Mouse (Mus musculus) CH12.LX (cell line): Measurements from ENCODE around the gene Gpr180.

Source experiments
- CHD2 ChIP-seq: IDR thresholded peaks from 2 replicates; pipeline ENCODE4 v1.6.1; 2011; ENCODE audit warnings: low read length, improper control_type of control experiment
- CTCF ChIP-seq, 2 experiments: IDR thresholded peaks in 1 of 2; conservative IDR thresholded peaks in 1 of 2; 2 replicates each; pipeline ENCODE4 v1.5.1; 2011 to 2012; ENCODE audit warnings: low read depth in 2 of 2, low read length in 2 of 2, improper control_type of control experiment in 1 of 2, inconsistent platforms in 1 of 2, mild to moderate bottlenecking in 1 of 2, moderate library complexity in 1 of 2
- ELF1 ChIP-seq: IDR thresholded peaks from 2 replicates; pipeline ENCODE4 v1.6.1; 2014; ENCODE audit warnings: low read depth, mild to moderate bottlenecking, inconsistent platforms, low read length, improper control_type of control experiment
- EP300 ChIP-seq: IDR thresholded peaks from 2 replicates; pipeline ENCODE4 v1.6.1; 2011; ENCODE audit warnings: low read length, improper control_type of control experiment
- JUN ChIP-seq: IDR thresholded peaks from 2 replicates; pipeline ENCODE4 v1.6.1; 2011; ENCODE audit warnings: low read depth, mild to moderate bottlenecking, low read length, improper control_type of control experiment, moderate library complexity; ENCODE audit not compliant: insufficient read depth
- MEF2A ChIP-seq: IDR thresholded peaks from 2 replicates; pipeline ENCODE4 v1.6.1; 2014; ENCODE audit warnings: low read depth, mild to moderate bottlenecking, inconsistent platforms, low read length, improper control_type of control experiment, borderline replicate concordance
- MYC ChIP-seq: IDR thresholded peaks from 2 replicates; pipeline ENCODE4 v1.6.1; 2011; ENCODE audit warnings: low read depth, mild to moderate bottlenecking, improper control_type of control experiment, low read length
- POLR2A ChIP-seq: IDR thresholded peaks from 2 replicates; pipeline ENCODE4 v1.6.1; 2011; ENCODE audit warnings: low read depth, mild to moderate bottlenecking, improper control_type of control experiment, low read length
- TBP ChIP-seq: conservative IDR thresholded peaks from 2 replicates; pipeline ENCODE4 v1.6.1; 2011; ENCODE audit warnings: low read depth, low read length, improper control_type of control experiment
- USF1 ChIP-seq: IDR thresholded peaks from 2 replicates; pipeline ENCODE4 v1.6.1; 2014; ENCODE audit warnings: low read depth, mild to moderate bottlenecking, inconsistent platforms, low read length, improper control_type of control experiment

GRCm38 (mm10) chr14:118180711-118181177 lies 43.8 kb downstream of the Gpr180 start:
- TF ChIP-seq MEF2A = no peak
- no peak for TF ChIP-seq ELF1
- no peak for TF ChIP-seq JUN
- no peak for TF ChIP-seq POLR2A
- no peak for TF ChIP-seq MYC
- no peak for TF ChIP-seq CTCF (conservative IDR thresholded peaks at IDR 0.05 in 1 of 2, IDR thresholded peaks at IDR 0.05 in 1 of 2; ENCODE audit: low read depth in 2 of 2, low read length in 2 of 2)
- TF ChIP-seq CHD2 = no peak
- no peak for TF ChIP-seq TBP
- TF ChIP-seq USF1 = no peak
- TF ChIP-seq EP300 = no peak
